Mouse (Mus musculus): ENCODE measurements around the gene Rsg1. TPM values are rescaled to one million over a fixed set of nuclear protein-coding genes. Genes with fewer than 3 reads are reported as not detected.

Rsg1 gene
- 2.3 and 2.9 TPM in 2 replicates for polyA plus RNA-seq (2012; rRNA removed)

GRCm38 (mm10) chr4:141213770-141214336 is at the start of gene Rsg1:
Rsg1 (plus strand) TSS chr4:141213956.
- no peaks in the 10 kb centered on the region for H3K36me3 ChIP-seq (ENCODE audit: control insufficient read depth, insufficient read depth, low read length)
- peaks cover 11% of the 10 kb centered on the region for H3K4me1 ChIP-seq (ENCODE audit: control insufficient read depth, insufficient read depth, low read length)
- H3K4me3 ChIP-seq (ENCODE audit: control insufficient read depth, low read depth, low read length), result peak within 1 kb of the TSS; percentile 91
- no peaks in the 10 kb centered on the region for H3K27me3 ChIP-seq (ENCODE audit: control insufficient read depth, insufficient read depth, low read length)
- H3K27ac ChIP-seq (ENCODE audit: control insufficient read depth, insufficient read depth, low read depth, low read length), result no peak within 1 kb of the TSS
- TF ChIP-seq POLR2A (IDR thresholded peaks at IDR 0.05; ENCODE audit: control insufficient read depth, low read depth, low read length) (peak; percentile 50; the same call in 1 of the 2 replicates), CTCF (IDR thresholded peaks at IDR 0.05; ENCODE audit: control insufficient read depth, insufficient read depth, insufficient replicate concordance, low read depth, low read length) (no peak)

GRCm38 (mm10) chr4:141165744-141166292 is 47.9 kb upstream of the Rsg1 start:
- TF ChIP-seq POLR2A (IDR thresholded peaks at IDR 0.05; ENCODE audit: control insufficient read depth, low read depth, low read length) (no peak), CTCF (IDR thresholded peaks at IDR 0.05; ENCODE audit: control insufficient read depth, insufficient read depth, insufficient replicate concordance, low read depth, low read length) (no peak)
- H3K4me3 ChIP-seq (ENCODE audit: control insufficient read depth, low read depth, low read length), result no peak overlapping the region
- H3K27me3 ChIP-seq (ENCODE audit: control insufficient read depth, insufficient read depth, low read length), result no peaks in the 10 kb centered on the region
- H3K36me3 ChIP-seq (ENCODE audit: control insufficient read depth, insufficient read depth, low read length), result no peaks in the 10 kb centered on the region
- no peak overlapping the region for H3K27ac ChIP-seq (ENCODE audit: control insufficient read depth, insufficient read depth, low read depth, low read length)
- H3K4me1 ChIP-seq (ENCODE audit: control insufficient read depth, insufficient read depth, low read length), result no peaks in the 10 kb centered on the region

DNA sequence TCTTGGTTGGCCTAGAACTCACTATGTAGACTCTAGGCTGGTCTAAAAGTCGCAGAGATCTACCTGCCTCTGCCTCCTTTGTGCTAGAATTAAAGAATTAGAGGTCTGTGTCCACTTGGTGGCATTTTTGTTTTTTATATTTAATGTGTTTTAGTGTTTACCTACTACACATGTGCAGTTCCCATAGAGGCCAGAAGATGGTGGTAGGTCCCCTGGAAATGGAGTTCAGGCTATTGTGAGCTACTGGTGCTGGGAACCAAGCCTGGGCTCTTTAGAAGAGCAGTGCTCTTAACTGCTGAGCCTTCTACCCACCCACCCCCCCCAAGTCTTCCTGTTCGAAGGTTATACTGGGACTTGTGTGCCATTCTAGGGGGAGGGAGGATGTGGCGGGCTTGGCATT is 46.6 kb upstream of the Rsg1 start:
- TF ChIP-seq POLR2A (IDR thresholded peaks at IDR 0.05; ENCODE audit: control insufficient read depth, low read depth, low read length) (no peak), CTCF (IDR thresholded peaks at IDR 0.05; ENCODE audit: control insufficient read depth, insufficient read depth, insufficient replicate concordance, low read depth, low read length) (no peak)
- no peaks in the 10 kb centered on the region; the same call in 1 of the 2 replicates for H3K36me3 ChIP-seq (ENCODE audit: control insufficient read depth, insufficient read depth, low read length)
- H3K27me3 ChIP-seq (ENCODE audit: control insufficient read depth, insufficient read depth, low read length), result no peaks in the 10 kb centered on the region
- no peaks in the 10 kb centered on the region for H3K4me1 ChIP-seq (ENCODE audit: control insufficient read depth, insufficient read depth, low read length)
- no peak overlapping the region for H3K4me3 ChIP-seq (ENCODE audit: control insufficient read depth, low read depth, low read length)
- no peak overlapping the region for H3K27ac ChIP-seq (ENCODE audit: control insufficient read depth, insufficient read depth, low read depth, low read length)

DNA sequence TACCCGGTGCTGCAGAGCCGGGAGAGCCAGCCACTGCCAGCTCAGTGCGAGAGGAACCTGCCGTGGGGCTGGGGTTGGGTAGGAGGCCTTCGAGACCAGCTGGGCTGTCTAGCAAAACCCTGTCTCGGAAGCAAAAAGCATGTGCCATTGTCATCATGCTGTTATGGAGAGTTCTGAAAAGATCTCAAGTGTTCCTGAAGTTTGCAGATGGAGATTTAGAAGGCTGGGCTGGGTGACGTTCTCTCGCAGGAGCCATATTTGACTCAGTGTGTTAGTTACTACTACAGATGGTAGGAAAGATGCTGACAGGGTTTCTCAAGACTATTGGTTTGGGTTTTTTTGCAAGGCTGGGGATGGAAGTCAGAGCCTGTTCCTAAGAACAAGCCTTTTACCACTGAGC is 41.6 kb upstream of the Rsg1 start:
- Histone ChIP-seq H3K36me3 (ENCODE audit: control insufficient read depth, insufficient read depth, low read length) (no peaks in the 10 kb centered on the region; the same call in 1 of the 2 replicates), H3K4me3 (ENCODE audit: control insufficient read depth, low read depth, low read length) (no peak overlapping the region), H3K4me1 (ENCODE audit: control insufficient read depth, insufficient read depth, low read length) (peaks cover 2% of the 10 kb centered on the region; the same call in 1 of the 2 replicates), H3K27me3 (ENCODE audit: control insufficient read depth, insufficient read depth, low read length) (no peaks in the 10 kb centered on the region), H3K27ac (ENCODE audit: control insufficient read depth, insufficient read depth, low read depth, low read length) (no peak overlapping the region)
- TF ChIP-seq CTCF (IDR thresholded peaks at IDR 0.05; ENCODE audit: control insufficient read depth, insufficient read depth, insufficient replicate concordance, low read depth, low read length) (no peak), POLR2A (IDR thresholded peaks at IDR 0.05; ENCODE audit: control insufficient read depth, low read depth, low read length) (no peak)

GRCm38 (mm10) chr4:141175783-141176182 is 38.0 kb upstream of the Rsg1 start:
- no peak for TF ChIP-seq CTCF (IDR thresholded peaks at IDR 0.05; ENCODE audit: control insufficient read depth, insufficient read depth, insufficient replicate concordance, low read depth, low read length)
- TF ChIP-seq POLR2A (IDR thresholded peaks at IDR 0.05; ENCODE audit: control insufficient read depth, low read depth, low read length), result no peak
- H3K36me3 ChIP-seq (ENCODE audit: control insufficient read depth, insufficient read depth, low read length), result no peaks in the 10 kb centered on the region; the same call in 1 of the 2 replicates

GRCm38 (mm10) chr4:141176328-141176838 is 37.4 kb upstream of the Rsg1 start:
- H3K36me3 ChIP-seq (ENCODE audit: control insufficient read depth, insufficient read depth, low read length), result no peaks in the 10 kb centered on the region; the same call in 1 of the 2 replicates
- H3K4me3 ChIP-seq (ENCODE audit: control insufficient read depth, low read depth, low read length), result no peak overlapping the region
- H3K4me1 ChIP-seq (ENCODE audit: control insufficient read depth, insufficient read depth, low read length), result peaks cover 2% of the 10 kb centered on the region; the same call in 1 of the 2 replicates
- H3K27ac ChIP-seq (ENCODE audit: control insufficient read depth, insufficient read depth, low read depth, low read length), result peak overlapping the region; percentile 51
- H3K27me3 ChIP-seq (ENCODE audit: control insufficient read depth, insufficient read depth, low read length), result no peaks in the 10 kb centered on the region
- TF ChIP-seq POLR2A (IDR thresholded peaks at IDR 0.05; ENCODE audit: control insufficient read depth, low read depth, low read length), result no peak
- no peak for TF ChIP-seq CTCF (IDR thresholded peaks at IDR 0.05; ENCODE audit: control insufficient read depth, insufficient read depth, insufficient replicate concordance, low read depth, low read length)

More at GRCm38 (mm10) chr4:141175783-141176182, 38.0 kb upstream of the Rsg1 start:
- peaks cover 2% of the 10 kb centered on the region; the same call in 1 of the 2 replicates for H3K4me1 ChIP-seq (ENCODE audit: control insufficient read depth, insufficient read depth, low read length)
- no peaks in the 10 kb centered on the region for H3K27me3 ChIP-seq (ENCODE audit: control insufficient read depth, insufficient read depth, low read length)
- no peak overlapping the region for H3K4me3 ChIP-seq (ENCODE audit: control insufficient read depth, low read depth, low read length)
- H3K27ac ChIP-seq (ENCODE audit: control insufficient read depth, insufficient read depth, low read depth, low read length), result peak overlapping the region; percentile 51

GRCm38 (mm10) chr4:141178500-141178899 is 35.3 kb upstream of the Rsg1 start:
- Histone ChIP-seq H3K4me1 (ENCODE audit: control insufficient read depth, insufficient read depth, low read length) (peaks cover 2% of the 10 kb centered on the region; the same call in 1 of the 2 replicates), H3K27ac (ENCODE audit: control insufficient read depth, insufficient read depth, low read depth, low read length) (no peak overlapping the region), H3K27me3 (ENCODE audit: control insufficient read depth, insufficient read depth, low read length) (no peaks in the 10 kb centered on the region), H3K4me3 (ENCODE audit: control insufficient read depth, low read depth, low read length) (no peak overlapping the region), H3K36me3 (ENCODE audit: control insufficient read depth, insufficient read depth, low read length) (no peaks in the 10 kb centered on the region; the same call in 1 of the 2 replicates)
- no peak for TF ChIP-seq POLR2A (IDR thresholded peaks at IDR 0.05; ENCODE audit: control insufficient read depth, low read depth, low read length)
- TF ChIP-seq CTCF (IDR thresholded peaks at IDR 0.05; ENCODE audit: control insufficient read depth, insufficient read depth, insufficient replicate concordance, low read depth, low read length), result no peak
